Mouse (Mus musculus): ENCODE measurements around the gene Noct.

DNA sequence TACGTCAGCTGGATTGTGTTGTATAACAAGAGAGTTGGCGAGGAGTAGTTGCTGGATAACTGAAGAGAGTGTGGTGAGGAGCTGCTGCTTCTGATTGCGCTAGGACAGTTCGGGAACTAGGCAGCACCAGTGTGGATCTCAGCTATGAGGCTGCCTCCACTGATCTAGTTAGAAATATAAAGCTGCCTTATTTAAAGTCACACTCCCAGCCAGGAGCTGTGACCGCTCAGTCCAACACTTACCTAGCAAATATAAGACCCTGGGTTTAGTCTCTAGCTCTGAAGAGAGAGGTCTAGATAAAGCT, 10.5 kb downstream of the Noct start:
- TF ChIP-seq CEBPB (IDR thresholded peaks at IDR 0.05; ENCODE audit: low read depth) (no peak), CTCF (IDR thresholded peaks at IDR 0.05; ENCODE audit: control insufficient read depth, insufficient read depth, insufficient read length) (no peak)
